Mouse (Mus musculus) mouse trophoblast stem cell (cell line): ENCODE data around the gene Wdr90.
"Not testable (repeated sequence)": the region's sequence is repeated elsewhere in the genome, so short reads cannot be mapped to it uniquely, and the experiment has no call there.

Source experiments
- in situ Hi-C, 2 experiments: fragments of 300-500 bp; cut with MseI, MboI; formaldehyde crosslinking; loops; 2 replicates in 1 of 2; 3 replicates in 1 of 2; pipeline ENCODE4 v1.15.1; 2025

The Wdr90 gene

GRCm38 (mm10) chr17:25830200-25830753 lies 31.0 kb downstream of the Wdr90 start:
- in situ Hi-C loops = no loop called here

DNA sequence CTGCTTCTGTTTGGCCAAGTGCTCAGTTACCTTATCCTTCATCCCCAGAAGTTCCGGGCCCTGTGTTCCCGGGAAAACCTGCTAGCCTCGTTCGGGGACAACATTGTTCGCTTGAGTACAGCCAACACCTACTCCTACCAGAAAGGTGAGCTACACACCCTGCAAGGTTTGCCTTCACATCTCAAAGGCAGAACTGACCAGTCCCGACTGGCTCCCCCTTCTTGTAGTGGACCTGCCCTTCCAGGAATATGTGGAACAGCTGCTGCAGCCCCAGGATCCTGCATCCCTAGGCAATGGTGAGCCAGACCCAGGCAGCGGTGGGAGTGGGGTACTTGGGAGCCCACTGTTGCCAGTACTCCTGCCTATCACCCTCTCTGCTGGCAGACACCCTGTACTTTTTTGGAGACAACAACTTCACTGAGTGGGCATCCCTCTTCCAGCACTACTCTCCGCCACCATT lies 31.7 kb downstream of the Wdr90 start:
- in situ Hi-C loops = no loop called here

DNA sequence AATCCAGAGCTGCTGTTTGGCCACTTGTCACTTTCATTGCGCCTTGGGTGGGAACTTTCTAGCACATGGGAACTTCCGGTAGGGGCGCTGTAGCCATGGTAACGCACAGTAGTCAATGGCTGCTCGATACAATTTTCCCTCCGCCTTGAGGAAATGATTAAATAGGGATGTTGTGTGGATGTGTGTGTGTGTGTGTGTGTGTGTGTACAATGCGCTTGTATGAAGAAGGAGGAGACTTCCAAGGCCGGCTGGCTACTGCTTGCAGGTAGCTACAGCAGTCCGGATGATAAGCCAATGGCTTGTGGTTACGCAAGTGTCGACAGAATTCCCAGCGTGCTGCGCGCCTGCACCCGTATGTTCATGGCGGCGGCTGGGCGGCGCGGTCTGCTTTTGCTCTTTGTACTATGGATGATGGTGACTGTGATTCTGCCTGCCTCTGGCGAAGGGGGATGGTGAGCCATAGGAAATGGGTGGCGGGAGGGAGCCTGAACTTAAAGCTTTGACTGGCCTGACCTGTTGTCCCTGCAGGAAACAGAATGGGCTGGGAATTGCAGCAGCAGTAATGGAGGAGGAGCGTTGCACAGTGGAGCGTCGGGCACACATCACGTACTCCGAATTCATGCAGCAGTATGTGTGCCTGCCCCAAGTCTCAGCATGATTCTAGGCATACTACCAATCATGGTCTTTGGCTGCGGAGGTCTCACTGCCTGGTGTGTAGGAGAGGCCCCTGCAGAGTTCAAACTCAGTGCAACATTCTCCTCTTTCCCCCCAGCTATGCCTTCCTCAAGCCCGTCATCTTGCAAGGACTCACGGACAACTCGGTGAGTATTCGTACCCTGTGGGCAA lies 32.4 kb downstream of the Wdr90 start, which contains the start of gene Jmjd8:
Jmjd8 (plus strand) TSS at position 156 of the 846 bp plus-strand sequence.
- in situ Hi-C loops = no loop called here

DNA sequence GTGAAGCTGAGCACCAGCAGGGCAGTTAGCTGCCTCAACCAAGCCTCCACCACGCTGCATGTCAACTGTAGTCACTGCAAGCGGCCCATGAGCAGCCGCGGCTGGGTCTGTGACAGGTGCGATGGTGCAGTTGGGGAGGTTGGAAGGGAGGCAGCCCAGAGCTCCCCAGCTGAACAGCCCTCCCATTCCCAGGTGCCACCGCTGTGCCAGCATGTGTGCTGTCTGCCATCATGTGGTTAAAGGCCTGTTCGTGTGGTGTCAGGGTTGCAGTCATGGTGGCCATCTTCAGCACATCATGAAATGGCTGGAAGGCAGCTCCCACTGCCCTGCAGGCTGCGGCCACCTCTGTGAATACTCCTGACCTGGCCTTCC lies 33.1 kb downstream of the Wdr90 start:
- in situ Hi-C loops = no loop called here

- in situ Hi-C loops = no loop called here
Measured at GRCm38 (mm10) chr17:25827546-25828222, 33.6 kb downstream of the Wdr90 start.

DNA sequence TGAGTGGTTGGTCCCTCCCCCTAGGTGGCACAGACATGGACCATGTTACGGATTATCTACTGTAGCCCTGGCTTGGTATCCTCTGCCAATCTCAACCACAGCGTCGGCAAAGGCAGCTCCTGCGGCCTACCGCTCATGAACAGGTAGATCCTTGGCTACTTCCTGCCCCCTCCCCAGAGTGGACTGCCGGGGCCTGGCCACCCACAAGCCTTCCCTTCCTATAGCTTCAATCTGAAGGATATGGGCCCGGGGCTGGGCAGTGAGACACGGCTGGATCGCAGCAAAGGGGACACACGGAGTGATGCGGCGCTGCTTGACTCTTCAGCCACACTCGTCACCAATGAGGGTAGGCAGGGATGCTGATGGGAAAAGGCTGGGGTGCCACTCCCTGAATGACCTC lies 34.3 kb downstream of the Wdr90 start:
- in situ Hi-C loops = no loop called here

GRCm38 (mm10) chr17:25825984-25826570 lies 35.2 kb downstream of the Wdr90 start:
- in situ Hi-C loops = no loop called here

- in situ Hi-C loops = no loop called here
Measured at GRCm38 (mm10) chr17:25825311-25825710, 36.0 kb downstream of the Wdr90 start.

DNA sequence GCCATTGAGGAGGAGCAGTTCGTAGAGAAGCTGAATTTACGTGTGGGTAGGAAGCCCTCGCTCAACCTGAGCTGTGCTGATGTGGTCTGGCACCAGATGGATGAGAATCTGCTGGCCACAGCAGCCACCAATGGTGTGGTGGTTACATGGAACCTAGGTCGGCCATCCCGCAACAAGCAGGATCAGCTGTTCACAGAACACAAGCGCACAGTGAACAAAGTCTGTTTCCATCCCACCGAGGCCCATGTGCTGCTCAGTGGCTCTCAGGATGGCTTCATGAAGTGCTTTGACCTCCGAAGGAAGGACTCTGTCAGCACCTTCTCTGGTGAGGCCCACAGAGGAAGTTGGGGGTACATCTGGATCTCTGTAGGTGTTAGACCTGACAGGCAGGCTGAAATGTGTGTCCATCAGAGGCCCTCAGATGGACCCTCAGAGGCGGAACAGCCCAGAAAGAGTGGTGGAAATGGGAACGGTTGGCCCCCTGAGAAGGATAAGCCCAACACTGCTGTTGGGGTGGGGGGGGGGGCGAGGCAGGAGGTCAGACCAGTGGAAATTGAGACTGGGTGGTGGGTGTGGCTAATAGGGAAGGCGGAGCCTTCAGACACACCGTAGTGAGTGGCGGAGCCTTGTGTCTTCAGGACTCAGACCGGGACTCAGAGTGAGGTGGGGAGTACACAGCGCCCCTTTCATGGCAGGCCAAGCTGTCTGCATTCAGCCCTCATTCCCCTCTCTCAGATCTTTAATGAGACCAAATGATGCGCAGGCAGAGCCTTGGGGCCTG lies 36.7 kb downstream of the Wdr90 start:
- in situ Hi-C loops = no loop called here

GRCm38 (mm10) chr17:25823452-25823851 lies 37.8 kb downstream of the Wdr90 start, which contains the start of gene Wdr24:
TSS of gene Wdr24 (plus strand) at chr17:25823627.
- in situ Hi-C loops = no loop called here

DNA sequence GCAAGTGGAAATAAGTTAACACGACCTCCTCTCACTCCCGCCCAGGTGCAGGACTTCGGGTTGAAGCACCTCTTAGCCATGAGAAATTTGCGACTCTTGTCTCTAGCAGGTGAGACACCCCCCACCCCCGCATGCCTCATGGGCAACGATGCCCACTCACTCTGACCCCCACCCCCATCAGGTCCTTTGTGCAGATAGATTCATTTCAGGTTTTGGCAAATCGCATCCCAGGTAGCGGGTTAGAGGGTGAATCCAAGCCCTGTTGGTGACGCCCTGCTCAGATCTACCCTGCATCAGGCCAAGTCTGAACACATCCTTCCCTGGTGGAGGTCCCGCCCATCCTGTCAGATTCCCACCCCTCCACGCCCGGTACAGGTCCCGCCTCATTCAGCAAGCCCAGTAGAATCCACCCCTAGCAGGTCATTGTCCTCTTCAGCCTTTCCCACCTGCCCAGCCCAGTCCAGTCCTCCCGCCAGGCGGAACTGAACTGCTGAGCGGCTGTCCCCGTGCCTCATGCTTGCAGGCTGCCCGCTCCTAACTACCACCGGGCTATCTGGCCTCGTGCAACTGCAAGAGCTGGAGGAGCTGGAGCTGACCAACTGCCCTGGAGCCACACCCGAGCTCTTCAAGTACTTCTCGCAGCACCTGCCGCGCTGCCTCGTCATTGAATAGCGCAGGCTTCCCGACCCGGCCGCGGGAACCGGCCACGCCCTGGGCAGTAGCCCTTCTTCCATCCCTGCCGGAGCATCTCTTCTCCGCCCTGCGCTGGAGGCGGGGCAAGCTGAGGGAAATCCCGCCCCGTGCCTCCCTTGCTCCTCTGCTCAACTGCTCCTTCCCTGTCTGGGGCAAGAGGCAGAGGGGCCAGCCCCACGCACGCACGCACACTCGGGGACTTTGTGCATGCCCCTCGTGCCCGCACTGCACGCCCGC lies 42.2 kb downstream of the Wdr90 start:
- in situ Hi-C loops = no loop called here

GRCm38 (mm10) chr17:25817662-25818061 lies 43.6 kb downstream of the Wdr90 start:
- in situ Hi-C loops = no loop called here

DNA sequence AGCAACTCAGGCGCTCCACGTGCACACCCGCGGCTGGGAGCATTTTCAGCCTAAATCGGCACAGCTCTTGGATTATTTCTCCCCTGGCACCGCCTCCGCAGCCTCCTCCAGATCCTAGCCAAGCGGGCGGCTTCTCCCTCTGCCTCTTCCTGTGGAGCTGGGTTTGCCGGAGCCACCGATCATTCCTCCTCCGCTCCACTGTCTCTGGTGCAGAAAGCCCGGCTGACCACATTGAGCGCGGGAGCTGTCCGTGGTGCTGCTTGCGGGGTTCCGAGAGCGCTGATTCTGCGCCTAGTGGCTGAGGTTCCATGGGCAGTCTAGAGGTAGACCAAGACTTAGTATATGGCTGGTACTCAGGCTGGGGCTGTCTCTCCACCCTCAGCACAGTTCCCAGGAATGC lies 47.8 kb downstream of the Wdr90 start:
- in situ Hi-C loops = no loop called here

DNA sequence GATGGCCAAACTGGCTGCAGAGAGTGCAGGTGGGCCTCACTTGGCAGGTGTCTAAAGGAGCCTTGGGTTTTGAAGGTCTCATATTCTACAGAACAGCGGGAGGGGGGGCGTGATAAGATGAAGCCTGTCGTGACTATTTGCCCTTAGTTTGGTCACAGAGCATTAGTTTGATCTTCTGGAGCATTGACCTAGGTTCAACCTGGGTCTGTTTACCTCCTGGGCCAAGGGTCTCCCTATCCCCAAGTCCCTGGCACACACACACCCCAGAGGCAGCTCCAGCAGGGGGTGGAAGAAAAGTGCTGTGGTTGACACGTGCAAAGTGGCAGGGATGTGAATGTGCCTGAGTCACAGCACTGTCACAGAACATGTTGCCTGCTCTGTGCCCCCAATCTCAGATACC lies 50.4 kb downstream of the Wdr90 start:
- in situ Hi-C loops = no loop called here

GRCm38 (mm10) chr17:25809606-25810340 lies 51.5 kb downstream of the Wdr90 start:
- in situ Hi-C loops = no loop called here

DNA sequence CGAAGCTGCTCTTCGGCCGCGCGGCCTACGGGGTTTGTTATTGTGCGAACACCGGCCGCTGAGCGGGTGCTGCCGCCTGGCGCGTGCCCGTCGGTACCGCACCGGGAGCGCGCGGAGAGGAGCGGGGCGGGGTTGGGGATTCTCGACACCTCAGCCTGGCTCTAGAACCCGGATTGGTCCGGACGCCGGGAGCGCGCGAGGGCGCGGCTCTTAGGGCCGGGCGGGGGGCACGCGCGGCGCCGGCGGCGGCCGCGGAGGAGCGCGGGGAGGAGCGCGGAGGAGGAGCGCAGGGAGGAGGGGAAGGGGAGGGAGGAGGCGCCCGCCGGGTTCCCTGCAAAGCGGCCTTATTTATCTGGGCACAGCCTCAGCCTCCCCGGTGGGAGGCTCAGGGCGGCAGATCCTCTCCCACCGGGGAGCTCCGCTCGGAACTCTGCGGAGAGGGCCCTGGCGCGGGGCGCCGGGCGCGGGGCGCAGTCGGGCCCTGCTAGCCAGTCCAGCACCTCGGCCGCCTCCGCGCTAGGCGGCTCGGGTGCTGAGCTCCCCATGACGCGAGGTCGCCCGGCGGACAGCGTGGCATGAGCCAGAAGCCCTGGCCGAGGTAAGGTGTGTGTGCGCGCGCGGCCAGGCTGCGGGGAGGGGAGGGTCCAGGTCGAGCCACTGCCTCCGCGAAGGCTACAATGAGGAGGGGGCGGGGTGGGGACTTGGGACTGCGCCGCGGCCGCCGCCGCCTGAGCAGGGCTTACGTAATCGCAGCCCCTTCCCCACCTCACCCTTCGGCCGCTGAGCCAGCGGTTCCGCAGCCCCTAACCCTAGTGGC lies 52.3 kb downstream of the Wdr90 start, which contains the start of gene Fbxl16:
Fbxl16 (plus strand) TSS at position 297 of the 817 bp plus-strand sequence.
- in situ Hi-C loops = no loop called here

GRCm38 (mm10) chr17:25808028-25808427 lies 53.3 kb downstream of the Wdr90 start:
- in situ Hi-C loops = no loop called here

DNA sequence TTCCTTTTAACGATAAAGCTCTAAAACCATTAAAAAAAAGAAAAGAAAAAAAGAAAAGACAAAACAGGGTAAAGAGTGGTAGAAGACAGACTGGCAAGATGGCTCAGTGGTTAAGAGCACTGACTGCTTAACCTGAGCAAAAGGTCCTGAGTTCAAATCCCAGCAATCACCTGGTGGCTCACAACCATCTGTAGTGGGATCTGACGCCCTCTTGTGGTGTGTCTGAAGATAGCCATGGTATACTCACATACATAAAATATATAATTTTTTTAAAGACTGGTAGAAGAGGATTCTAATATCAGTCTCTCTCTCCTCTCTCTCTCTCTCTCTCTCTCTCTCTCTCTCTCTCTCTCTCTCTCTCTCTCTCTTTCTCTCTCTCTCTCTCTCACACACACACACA lies 53.8 kb downstream of the Wdr90 start:
- in situ Hi-C loops = not testable (repeated sequence)

DNA sequence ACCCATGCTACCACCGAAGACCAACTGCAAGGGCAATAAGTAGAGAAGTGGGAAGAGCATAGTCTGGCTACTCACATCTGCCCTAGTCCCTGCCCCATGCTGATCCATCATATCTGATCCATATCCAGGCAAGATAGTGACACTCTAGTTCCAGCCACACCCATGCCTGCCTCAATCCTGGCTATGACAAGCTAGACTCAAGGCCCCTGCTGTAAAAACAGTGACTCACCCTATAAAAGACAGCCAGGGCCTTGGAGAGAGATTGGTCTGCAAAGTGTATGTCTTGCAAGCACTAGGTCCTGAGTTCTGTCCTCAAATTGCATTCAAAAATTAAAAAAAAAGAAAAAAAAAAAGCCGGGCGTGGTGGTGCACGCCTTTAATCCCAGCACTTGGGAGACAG lies 54.8 kb downstream of the Wdr90 start:
- in situ Hi-C loops = no loop called here
